Mouse (Mus musculus) c-Kit-positive CD71-positive TER-119-negative erythroid progenitor cells, embryonic 14.5 days (primary cell): ENCODE data around the gene Bola1.
"Not testable (repeated sequence)": the region's sequence is repeated elsewhere in the genome, so short reads cannot be mapped to it uniquely, and the experiment has no call there.

ENCODE experiments used
- DNase-seq: peaks from one replicate; pipeline ENCODE4 v3.0.0-alpha.2; 2013; ENCODE audit warnings: low read depth

Bola1 gene

GRCm38 (mm10) chr3:96247356-96248140 lies 28.0 kb upstream of the Bola1 start:
- peak; percentile 52 for DNase-seq

GRCm38 (mm10) chr3:96246427-96246856 lies 26.9 kb upstream of the Bola1 start, which contains the start of gene Hist2h3c1:
Hist2h3c1 (plus strand) TSS chr3:96246685.
- DNase-seq: not testable (repeated sequence)

- not testable (repeated sequence) for DNase-seq
Observed at GRCm38 (mm10) chr3:96246018-96246417, 26.5 kb upstream of the Bola1 start.

GRCm38 (mm10) chr3:96245003-96245886 lies 25.7 kb upstream of the Bola1 start, which contains the start of gene Hist2h2aa1:
Hist2h2aa1 (plus strand) TSS chr3:96245497.
- not testable (repeated sequence) for DNase-seq

- DNase-seq: no peak
Observed at GRCm38 (mm10) chr3:96243921-96244572, 24.5 kb upstream of the Bola1 start.

GRCm38 (mm10) chr3:96240799-96241197 lies 21.3 kb upstream of the Bola1 start:
- DNase-seq: no peak

- not testable (repeated sequence) for DNase-seq
Observed at GRCm38 (mm10) chr3:96239949-96240798, 20.7 kb upstream of the Bola1 start, which contains the start of gene Hist2h2aa2. Hist2h2aa2 (minus strand) TSS chr3:96240276.

- DNase-seq: not testable (repeated sequence)
Observed at GRCm38 (mm10) chr3:96238954-96239793, 19.7 kb upstream of the Bola1 start, which contains the start of gene Hist2h3c2. Hist2h3c2 (minus strand) TSS chr3:96239127.

GRCm38 (mm10) chr3:96237904-96238511 lies 18.5 kb upstream of the Bola1 start:
- peak; percentile 80 for DNase-seq

- DNase-seq: peak; percentile 56
Observed at GRCm38 (mm10) chr3:96237335-96237903, 17.9 kb upstream of the Bola1 start.

GRCm38 (mm10) chr3:96236834-96237334 lies 17.4 kb upstream of the Bola1 start:
- no peak for DNase-seq

- DNase-seq: no peak
Observed at GRCm38 (mm10) chr3:96235836-96236235, 16.3 kb upstream of the Bola1 start.

GRCm38 (mm10) chr3:96234914-96235313 lies 15.4 kb upstream of the Bola1 start:
- DNase-seq: no peak

- DNase-seq: no peak
Observed at GRCm38 (mm10) chr3:96231758-96232120, 12.2 kb upstream of the Bola1 start.

- DNase-seq: no peak
Observed at GRCm38 (mm10) chr3:96230910-96231757, 11.6 kb upstream of the Bola1 start.

GRCm38 (mm10) chr3:96230404-96230803 lies 10.9 kb upstream of the Bola1 start:
- DNase-seq: no peak

- DNase-seq: no peak
Observed at GRCm38 (mm10) chr3:96228828-96229227, 9.3 kb upstream of the Bola1 start.
